Mouse (Mus musculus): Measurements from ENCODE around the gene Kcnq1. TPM values are rescaled to one million over a fixed set of nuclear protein-coding genes. Genes with fewer than 3 reads are reported as not detected.

The Kcnq1 gene
- polyA plus RNA-seq, 1 experiment from 2014 or later, result 1.0 TPM

DNA sequence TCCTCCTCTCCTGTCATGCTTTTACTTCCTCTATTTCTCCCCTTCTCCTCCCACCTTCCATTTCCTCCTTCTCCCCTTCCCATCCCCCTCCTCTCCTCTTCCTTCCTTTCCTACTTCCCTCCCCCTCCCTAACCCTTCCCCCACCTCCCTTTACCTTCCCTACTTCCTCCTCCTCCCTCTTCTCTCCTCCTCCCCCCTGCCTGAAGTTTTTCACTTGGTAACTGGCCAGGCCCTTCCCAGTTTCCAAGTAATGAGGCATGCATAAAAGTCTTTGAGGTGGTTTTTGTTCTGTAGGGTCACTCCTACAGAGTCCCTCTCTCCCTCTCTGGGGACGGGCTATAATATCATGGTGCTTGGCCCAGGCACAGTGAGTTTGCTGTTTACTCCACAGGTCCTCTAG is 13.2 kb downstream of the Kcnq1 start:
- 45% methylated on average over 1 of the region's 1 CpGs for WGBS
- peaks cover 48% of the 10 kb centered on the region for H3K4me1 ChIP-seq
- H3K27me3 ChIP-seq (replicated peaks; ENCODE audit: low read depth, poor library complexity, severe bottlenecking), result peaks cover 4% of the 10 kb centered on the region; the same call in 1 of the 2 replicates
- H3K4me3 ChIP-seq, result no peak overlapping the region
- H3K36me3 ChIP-seq (replicated peaks), result no peaks in the 10 kb centered on the region
- H3K9me3 ChIP-seq, result peaks cover 6% of the 10 kb centered on the region; the same call in 1 of the 2 replicates
- peak overlapping the region; percentile 69 for H3K27ac ChIP-seq (replicated peaks)
- DNase-seq (ENCODE audit: low spot score), result no peak

DNA sequence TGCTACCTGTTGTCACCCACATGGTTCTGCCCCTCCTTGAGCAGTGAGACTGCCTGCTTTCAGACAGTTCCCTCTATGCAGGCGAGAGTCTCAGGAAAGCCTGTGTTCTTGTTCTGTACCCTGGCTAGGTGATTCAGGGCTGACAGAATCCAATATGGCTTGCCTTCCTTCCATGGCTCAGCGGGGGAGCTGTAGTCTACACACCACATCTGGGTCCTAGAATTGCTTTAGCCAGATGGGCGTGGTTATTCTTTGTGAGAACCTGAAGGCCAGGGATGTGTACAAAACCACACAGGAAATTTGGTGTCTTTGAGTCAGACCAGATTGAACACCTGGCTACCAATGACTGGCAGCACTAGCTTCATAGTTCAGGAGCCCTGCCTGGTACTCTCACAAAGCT is 13.7 kb downstream of the Kcnq1 start:
- Histone ChIP-seq H3K9me3 (peaks cover 3% of the 10 kb centered on the region; the same call in 1 of the 2 replicates), H3K4me3 (no peak overlapping the region), H3K36me3 (replicated peaks) (no peaks in the 10 kb centered on the region), H3K4me1 (peaks cover 52% of the 10 kb centered on the region), H3K27ac (replicated peaks) (peak overlapping the region; percentile 69), H3K27me3 (replicated peaks; ENCODE audit: low read depth, poor library complexity, severe bottlenecking) (peaks cover 4% of the 10 kb centered on the region; the same call in 1 of the 2 replicates)
- 81% methylated on average over 3 of the region's 3 CpGs for WGBS
- no peak for DNase-seq (ENCODE audit: low spot score)

DNA sequence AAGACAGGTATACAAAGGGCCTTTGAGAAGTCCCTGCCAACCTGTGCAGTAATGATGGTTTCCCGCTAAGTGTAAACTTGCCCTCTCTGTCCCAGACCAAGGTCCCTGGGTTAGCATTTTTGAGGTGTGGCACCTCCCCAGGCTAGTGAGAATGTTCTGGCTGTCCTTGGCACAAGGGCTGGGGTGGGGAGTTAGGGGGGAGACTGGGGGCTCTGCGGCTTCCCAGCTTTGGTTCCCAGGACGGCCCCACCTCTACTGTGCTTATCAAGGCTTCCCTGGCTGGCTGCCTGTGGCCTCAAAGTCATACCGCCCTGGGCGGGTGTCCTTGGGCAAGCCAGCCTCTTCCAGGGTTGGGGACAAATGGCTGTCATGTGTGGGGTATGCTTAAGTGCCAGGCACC is 16.0 kb downstream of the Kcnq1 start:
- Histone ChIP-seq H3K4me1 (peaks cover 61% of the 10 kb centered on the region), H3K27ac (replicated peaks) (peak overlapping the region; percentile 67)
- 75% methylated on average over 5 of the region's 5 CpGs for WGBS

DNA sequence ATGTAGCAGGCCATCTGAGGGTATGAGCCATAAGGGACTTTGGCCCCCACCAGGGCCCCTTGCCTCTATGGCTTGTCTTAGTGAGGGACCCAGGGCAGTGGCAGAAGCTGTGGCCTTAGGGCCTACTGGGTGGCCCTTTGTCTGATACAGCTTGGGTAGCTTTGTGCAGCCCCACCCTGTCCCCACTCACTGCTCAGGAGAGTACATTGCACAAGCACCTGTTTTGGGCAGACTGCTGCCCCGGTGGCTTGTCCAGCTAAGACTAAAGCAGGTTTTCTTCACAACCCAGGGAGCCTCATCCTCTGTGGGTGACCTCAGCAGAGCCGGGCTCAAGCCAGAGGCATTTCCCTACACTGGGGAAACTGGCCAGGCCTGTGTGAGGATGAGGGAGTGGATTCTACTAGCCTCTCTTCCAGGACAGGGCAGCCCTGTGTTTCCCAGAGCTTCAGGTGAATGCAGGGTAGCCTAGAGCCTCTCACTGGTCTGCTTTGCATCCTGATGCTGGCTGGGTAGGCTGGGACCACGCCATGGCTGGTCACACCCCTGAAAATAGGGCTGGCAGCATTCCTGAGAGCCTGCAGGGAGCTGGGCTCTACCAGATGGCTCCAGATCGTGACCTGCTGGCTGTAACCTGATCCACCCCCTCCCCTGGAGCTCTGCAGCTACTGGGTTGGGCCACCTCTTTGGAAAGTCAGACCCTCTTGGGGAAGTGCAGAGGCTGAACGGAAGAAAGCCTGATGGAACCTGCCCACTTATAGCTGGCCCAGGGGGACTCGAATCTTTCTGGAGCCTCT is 17.9 kb downstream of the Kcnq1 start:
- peak; percentile 87 for DNase-seq (ENCODE audit: low spot score)
- Histone ChIP-seq H3K9me3 (no peaks in the 10 kb centered on the region), H3K36me3 (replicated peaks) (no peaks in the 10 kb centered on the region), H3K27ac (replicated peaks) (peak overlapping the region; percentile 82), H3K4me1 (peaks cover 54% of the 10 kb centered on the region), H3K27me3 (replicated peaks; ENCODE audit: low read depth, poor library complexity, severe bottlenecking) (peaks cover 4% of the 10 kb centered on the region; the same call in 1 of the 2 replicates), H3K4me3 (no peak overlapping the region)
- 10% methylated on average over 6 of the region's 6 CpGs for WGBS

More for the DNA sequence above, 16.0 kb downstream of the Kcnq1 start:
- DNase-seq (ENCODE audit: low spot score), result no peak
- Histone ChIP-seq H3K9me3 (no peaks in the 10 kb centered on the region), H3K4me3 (no peak overlapping the region), H3K36me3 (replicated peaks) (no peaks in the 10 kb centered on the region), H3K27me3 (replicated peaks; ENCODE audit: low read depth, poor library complexity, severe bottlenecking) (peaks cover 4% of the 10 kb centered on the region; the same call in 1 of the 2 replicates)

DNA sequence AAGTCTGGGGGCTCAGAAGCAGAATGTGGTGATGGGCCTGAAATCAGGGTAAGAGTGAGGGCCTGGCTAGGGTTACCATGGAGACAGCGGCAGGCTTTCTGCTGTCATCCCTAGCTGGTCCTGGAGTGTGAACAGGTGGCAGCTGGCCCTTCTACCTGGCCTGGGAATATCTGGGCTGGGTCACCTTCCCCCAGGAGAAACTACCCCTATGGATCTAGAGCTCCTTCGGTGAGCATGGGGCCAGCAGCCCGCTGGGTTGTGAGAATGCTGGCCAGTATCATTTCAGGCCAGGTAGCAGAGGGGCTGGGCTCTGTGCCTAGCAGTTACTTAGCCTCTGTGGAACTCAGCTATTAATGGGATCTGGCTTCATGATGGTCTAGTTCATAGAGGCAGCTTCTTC is 18.7 kb downstream of the Kcnq1 start:
- 68% methylated on average over 3 of the region's 3 CpGs for WGBS

DNA sequence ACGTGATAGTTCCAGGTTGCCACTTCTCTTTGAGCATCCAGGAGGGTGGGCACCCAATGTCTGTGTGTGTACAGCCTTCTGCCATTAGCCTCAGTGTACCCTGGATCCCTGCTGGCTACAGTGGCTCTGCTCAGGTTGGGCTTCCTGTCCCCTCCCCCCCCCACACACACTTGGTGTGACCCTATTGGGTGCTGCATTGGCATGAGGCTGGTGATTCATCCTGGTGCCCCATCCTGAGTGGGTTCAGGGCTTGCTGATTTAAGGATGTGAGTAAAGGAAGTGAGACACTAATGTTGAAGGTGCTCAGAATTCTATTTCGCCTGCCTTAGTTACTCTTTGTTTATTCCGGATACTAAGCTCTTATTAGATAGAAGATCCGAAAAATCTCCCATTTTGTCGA is 26.7 kb downstream of the Kcnq1 start:
- Histone ChIP-seq H3K36me3 (replicated peaks) (no peaks in the 10 kb centered on the region), H3K4me3 (no peak overlapping the region), H3K27ac (replicated peaks) (no peak overlapping the region), H3K4me1 (peaks cover 9% of the 10 kb centered on the region), H3K9me3 (no peaks in the 10 kb centered on the region), H3K27me3 (replicated peaks; ENCODE audit: low read depth, poor library complexity, severe bottlenecking) (peaks cover 5% of the 10 kb centered on the region; the same call in 1 of the 2 replicates)
- 87% methylated on average over 5 of the region's 5 CpGs for WGBS
- DNase-seq (ENCODE audit: low spot score), result no peak

More for the DNA sequence above, 18.7 kb downstream of the Kcnq1 start:
- Histone ChIP-seq H3K27me3 (replicated peaks; ENCODE audit: low read depth, poor library complexity, severe bottlenecking) (peaks cover 4% of the 10 kb centered on the region; the same call in 1 of the 2 replicates), H3K27ac (replicated peaks) (peak overlapping the region; percentile 82), H3K4me3 (no peak overlapping the region), H3K9me3 (no peaks in the 10 kb centered on the region), H3K4me1 (peaks cover 46% of the 10 kb centered on the region), H3K36me3 (replicated peaks) (no peaks in the 10 kb centered on the region)
- DNase-seq (ENCODE audit: low spot score), result no peak

DNA sequence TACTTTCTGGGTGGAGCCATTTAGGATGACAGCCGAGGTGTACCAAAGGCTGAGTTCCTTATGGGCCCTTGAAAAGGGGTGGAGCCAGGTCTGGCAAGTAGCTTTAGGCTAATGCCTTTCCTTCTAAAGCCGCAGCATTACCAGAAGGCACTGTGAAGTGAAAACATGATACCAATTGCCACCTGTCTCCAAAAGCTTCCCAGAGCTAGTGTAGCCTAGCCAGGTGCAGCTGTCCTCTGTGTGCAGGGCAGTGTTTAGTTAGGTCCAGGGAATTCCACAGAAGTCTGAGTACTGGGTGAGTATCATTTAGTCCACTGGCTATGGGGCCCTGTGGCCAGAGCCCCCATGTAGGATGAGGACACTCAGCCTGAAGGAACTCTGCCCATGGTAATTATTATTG is 30.0 kb downstream of the Kcnq1 start:
- Histone ChIP-seq H3K36me3 (replicated peaks) (no peaks in the 10 kb centered on the region), H3K9me3 (no peaks in the 10 kb centered on the region), H3K27ac (replicated peaks) (no peak overlapping the region), H3K4me3 (no peak overlapping the region), H3K27me3 (replicated peaks; ENCODE audit: low read depth, poor library complexity, severe bottlenecking) (peaks cover 6% of the 10 kb centered on the region; the same call in 1 of the 2 replicates), H3K4me1 (peaks cover 11% of the 10 kb centered on the region)
- no peak for DNase-seq (ENCODE audit: low spot score)
- WGBS, result 78% methylated on average over 2 of the region's 2 CpGs

DNA sequence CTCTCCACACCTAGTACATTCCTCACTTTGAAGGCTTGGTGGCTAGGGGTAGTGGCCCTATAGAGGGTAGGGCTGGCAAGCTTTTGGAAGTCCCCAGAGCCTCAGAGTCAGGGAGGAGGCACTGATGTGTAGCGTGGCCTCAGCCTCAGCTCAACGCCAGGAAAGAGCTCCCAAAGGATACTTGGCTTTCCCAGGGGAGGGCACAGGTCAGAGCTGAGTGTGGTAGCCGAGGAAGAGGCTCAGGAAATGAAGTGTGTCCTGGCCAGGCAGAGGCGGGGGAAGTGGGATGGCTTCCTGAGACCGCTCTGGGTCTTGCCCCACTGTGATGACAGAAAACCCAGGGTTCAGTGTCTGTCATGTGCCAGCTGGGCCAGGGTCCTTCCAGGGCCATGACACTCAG is 30.4 kb downstream of the Kcnq1 start:
- Histone ChIP-seq H3K9me3 (no peaks in the 10 kb centered on the region), H3K4me1 (peaks cover 11% of the 10 kb centered on the region), H3K27ac (replicated peaks) (no peak overlapping the region), H3K27me3 (replicated peaks; ENCODE audit: low read depth, poor library complexity, severe bottlenecking) (peaks cover 6% of the 10 kb centered on the region; the same call in 1 of the 2 replicates), H3K4me3 (no peak overlapping the region), H3K36me3 (replicated peaks) (no peaks in the 10 kb centered on the region)
- no peak for DNase-seq (ENCODE audit: low spot score)
- 58% methylated on average over 5 of the region's 5 CpGs for WGBS

DNA sequence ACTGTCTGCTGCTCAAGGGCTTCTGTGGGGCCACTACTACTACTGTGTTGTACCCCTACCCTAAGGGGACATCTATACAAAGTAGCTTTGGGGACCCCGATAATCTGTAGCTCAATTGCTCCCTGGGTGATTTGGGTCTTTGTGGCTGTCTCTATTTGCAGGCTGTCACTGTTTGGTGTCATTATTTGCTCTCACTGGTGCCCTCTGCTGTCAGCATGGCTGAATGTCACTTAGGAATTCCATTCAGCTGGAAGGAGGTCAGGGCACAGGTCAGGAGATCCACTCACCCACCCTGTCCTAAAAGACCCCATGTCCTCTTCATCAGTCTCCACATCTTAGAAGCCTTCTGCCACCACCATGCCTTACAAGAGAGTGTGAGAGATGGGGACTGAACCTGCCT is 32.6 kb downstream of the Kcnq1 start:
- no peaks in the 10 kb centered on the region for H3K36me3 ChIP-seq (replicated peaks)
- peaks cover 6% of the 10 kb centered on the region; the same call in 1 of the 2 replicates for H3K27me3 ChIP-seq (replicated peaks; ENCODE audit: low read depth, poor library complexity, severe bottlenecking)
- H3K9me3 ChIP-seq, result no peaks in the 10 kb centered on the region
- H3K27ac ChIP-seq (replicated peaks), result no peak overlapping the region
- peaks cover 11% of the 10 kb centered on the region for H3K4me1 ChIP-seq
- DNase-seq (ENCODE audit: low spot score), result peak; percentile 55
- no peak overlapping the region for H3K4me3 ChIP-seq
- 57% methylated on average over 1 of the region's 1 CpGs for WGBS

DNA sequence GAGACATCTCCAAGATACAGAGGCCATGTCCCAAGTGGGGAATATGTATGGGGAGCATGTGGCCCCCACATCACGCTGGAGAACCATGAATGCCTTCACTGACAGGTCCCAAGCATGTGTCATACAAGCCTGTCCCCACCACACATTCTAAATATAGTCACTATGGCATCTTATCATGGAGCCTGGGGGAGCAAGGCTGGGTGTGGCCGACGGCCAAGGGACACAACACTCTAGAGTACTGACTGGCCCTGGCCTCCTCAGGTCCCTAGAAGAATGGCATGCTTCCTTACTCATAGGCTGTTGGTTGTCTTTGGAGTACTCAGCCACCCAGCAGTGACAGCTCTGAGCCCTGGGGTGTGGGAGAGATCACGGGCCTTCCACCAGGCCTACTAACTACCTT is 33.8 kb downstream of the Kcnq1 start:
- 80% methylated on average over 4 of the region's 4 CpGs for WGBS
- Histone ChIP-seq H3K36me3 (replicated peaks) (no peaks in the 10 kb centered on the region), H3K9me3 (no peaks in the 10 kb centered on the region), H3K4me3 (no peak overlapping the region), H3K4me1 (peaks cover 11% of the 10 kb centered on the region), H3K27ac (replicated peaks) (no peak overlapping the region), H3K27me3 (replicated peaks; ENCODE audit: low read depth, poor library complexity, severe bottlenecking) (peaks cover 6% of the 10 kb centered on the region; the same call in 1 of the 2 replicates)
- no peak for DNase-seq (ENCODE audit: low spot score)

DNA sequence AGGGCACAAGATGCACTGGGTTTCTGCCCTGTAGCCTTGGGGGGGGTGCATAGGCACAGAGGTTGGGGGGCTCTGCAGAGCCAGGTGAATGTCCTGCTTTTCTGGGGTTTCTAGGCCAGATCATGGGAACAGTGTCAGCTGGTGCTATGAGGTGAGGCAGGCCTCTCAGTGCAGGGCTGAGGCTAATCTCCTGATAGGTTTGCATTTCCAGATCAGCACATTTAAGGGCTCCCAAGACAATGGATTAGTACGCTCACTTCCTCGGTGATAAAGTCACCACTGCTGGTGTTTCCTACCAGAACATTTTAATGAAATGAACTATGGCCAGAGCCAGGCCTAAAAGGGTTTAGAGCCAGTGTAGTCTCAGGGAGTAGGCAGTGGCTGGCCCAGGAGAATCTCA is 36.5 kb downstream of the Kcnq1 start:
- no peak for DNase-seq (ENCODE audit: low spot score)
- Histone ChIP-seq H3K27ac (replicated peaks) (no peak overlapping the region), H3K4me3 (no peak overlapping the region), H3K27me3 (replicated peaks; ENCODE audit: low read depth, poor library complexity, severe bottlenecking) (peaks cover 2% of the 10 kb centered on the region; the same call in 1 of the 2 replicates), H3K9me3 (no peaks in the 10 kb centered on the region), H3K4me1 (peaks cover 5% of the 10 kb centered on the region; the same call in 1 of the 2 replicates), H3K36me3 (replicated peaks) (no peaks in the 10 kb centered on the region)
- 86% methylated on average over 2 of the region's 2 CpGs for WGBS

DNA sequence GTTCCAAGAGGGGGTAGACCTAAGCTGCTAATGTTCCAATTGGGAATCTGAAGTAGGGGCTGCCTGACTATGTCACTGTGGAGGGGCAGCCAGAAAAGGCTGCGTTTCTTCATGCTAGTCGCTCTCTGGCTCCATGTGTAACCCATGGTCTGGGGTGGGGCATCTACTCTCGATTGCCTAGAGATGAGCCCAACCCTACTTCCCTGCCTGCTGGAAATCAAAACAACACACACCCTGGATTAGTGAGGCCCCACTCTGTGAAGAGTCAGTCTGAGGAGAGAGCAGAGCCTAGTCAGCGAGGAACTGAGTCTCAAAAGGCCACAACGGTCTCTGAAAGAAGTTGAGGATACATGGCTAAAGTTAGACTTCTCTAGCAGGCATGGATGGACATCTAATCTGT is 40.9 kb downstream of the Kcnq1 start:
- Histone ChIP-seq H3K4me1 (peaks cover 3% of the 10 kb centered on the region; the same call in 1 of the 2 replicates), H3K27me3 (replicated peaks; ENCODE audit: low read depth, poor library complexity, severe bottlenecking) (peaks cover 5% of the 10 kb centered on the region; the same call in 1 of the 2 replicates), H3K4me3 (no peak overlapping the region), H3K27ac (replicated peaks) (no peak overlapping the region), H3K9me3 (no peaks in the 10 kb centered on the region), H3K36me3 (replicated peaks) (no peaks in the 10 kb centered on the region)
- no peak for DNase-seq (ENCODE audit: low spot score)
- WGBS, result 81% methylated on average over 5 of the region's 5 CpGs

DNA sequence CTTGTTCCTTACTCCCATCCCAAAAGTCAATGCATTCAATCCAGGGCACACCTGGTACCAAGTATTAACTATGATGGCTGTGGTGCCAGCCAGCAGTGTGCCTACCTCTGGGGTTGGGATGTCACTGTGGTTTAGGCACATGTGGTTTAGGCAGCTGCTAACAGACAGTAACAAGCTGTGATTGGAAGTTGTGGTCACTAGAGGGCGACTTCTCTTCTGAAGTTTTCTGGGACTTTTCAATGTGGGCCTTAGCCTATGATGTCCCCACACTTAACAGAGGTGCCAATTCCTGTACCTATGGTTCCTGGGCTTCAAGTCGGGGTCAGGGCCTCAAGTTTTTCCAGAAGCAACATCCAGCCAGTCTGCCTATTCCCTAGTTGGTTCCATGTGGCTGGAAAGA is 45.0 kb downstream of the Kcnq1 start:
- 10% methylated on average over 2 of the region's 2 CpGs for WGBS
- no peaks in the 10 kb centered on the region for H3K9me3 ChIP-seq
- H3K27me3 ChIP-seq (replicated peaks; ENCODE audit: low read depth, poor library complexity, severe bottlenecking), result peaks cover 21% of the 10 kb centered on the region
- H3K36me3 ChIP-seq (replicated peaks), result no peaks in the 10 kb centered on the region
- peaks cover 28% of the 10 kb centered on the region for H3K4me1 ChIP-seq
- H3K27ac ChIP-seq (replicated peaks), result no peak overlapping the region
- DNase-seq (ENCODE audit: low spot score), result peak; percentile 44
- H3K4me3 ChIP-seq, result no peak overlapping the region

All from embryonic facial prominence, embryonic 10.5 days (tissue).